Mouse (Mus musculus) left cerebral cortex, adult 2 months (tissue): ENCODE data around the gene Rfk. TPM values are rescaled to one million over a fixed set of nuclear protein-coding genes. Genes with fewer than 3 reads are reported as not detected.

Experiments used
- DNase-seq, 2 experiments: peaks; one replicate each; pipeline ENCODE4 v3.0.0; 2021 to 2022; ENCODE audit warnings: low spot score in 2 of 2, mixed read lengths in 1 of 2; ENCODE audit errors: extremely low spot score in 1 of 2
- H3K27ac ChIP-seq: fragments of 200-600 bp; 2 replicates; pipeline ENCODE4 v1.8.1; 2022
- H3K4me3 ChIP-seq: fragments of 200-600 bp; 2 replicates; pipeline ENCODE4 v1.8.1; 2022
- CTCF ChIP-seq: fragments of 200-600 bp; IDR thresholded peaks from 2 replicates; pipeline ENCODE4 v1.8.1; 2022; ENCODE audit warnings: antibody characterized with exemption, mild to moderate bottlenecking, moderate library complexity
- intact Hi-C: fragments of 180-260 bp; cut with DNase I; formaldehyde crosslinking; loops from one replicate; pipeline ENCODE4 v1.15.1; 2025
- long read RNA-seq, 2 experiments: library from polyadenylated mRNA; stranded (forward); transcript quantifications; one replicate each; pipeline ENCODE4 v2.0.0; 2021; ENCODE audit warnings: borderline mapping rate in 2 of 2
- total RNA-seq, 2 experiments: library from RNA; stranded (reverse); gene quantifications; 2 replicates each; pipeline ENCODE4 v1.2.3; 2021

The Rfk gene
- total RNA-seq: 10 to 100 TPM; 58.7 to 62.6 TPM
- long read RNA-seq, experiment 1, transcript Rfk-201 (4 exons, 2,482 nt): major isoform, 67 of 70 reads
- long read RNA-seq, experiment 1, partial matches to known transcripts: 1 of 70 reads
- long read RNA-seq, experiment 1, other reads (novel, unspliced or antisense): 2 of 70 reads
- long read RNA-seq, experiment 2, transcript Rfk-201 (4 exons, 2,482 nt): major isoform, 29 of 31 reads
- long read RNA-seq, experiment 2, partial matches to known transcripts: 1 of 31 reads
- long read RNA-seq, experiment 2, other reads (novel, unspliced or antisense): 1 of 31 reads

- peak within 1 kb of the TSS; percentile 91 for H3K27ac ChIP-seq
- peak within 1 kb of the TSS; percentile 91 for H3K4me3 ChIP-seq
- no peak for TF ChIP-seq CTCF
- DNase-seq: peak; percentile 91 to 93
- intact Hi-C loops: loop anchor here (10.0 kb wide), 1 partner anchor 1281 kb away; the partner anchor contains the start of gene Carnmt1
Observed at GRCm38 (mm10) chr19:17393841-17394591, at the start of gene Rfk. TSS of gene Rfk (plus strand) at chr19:17394043.

DNA sequence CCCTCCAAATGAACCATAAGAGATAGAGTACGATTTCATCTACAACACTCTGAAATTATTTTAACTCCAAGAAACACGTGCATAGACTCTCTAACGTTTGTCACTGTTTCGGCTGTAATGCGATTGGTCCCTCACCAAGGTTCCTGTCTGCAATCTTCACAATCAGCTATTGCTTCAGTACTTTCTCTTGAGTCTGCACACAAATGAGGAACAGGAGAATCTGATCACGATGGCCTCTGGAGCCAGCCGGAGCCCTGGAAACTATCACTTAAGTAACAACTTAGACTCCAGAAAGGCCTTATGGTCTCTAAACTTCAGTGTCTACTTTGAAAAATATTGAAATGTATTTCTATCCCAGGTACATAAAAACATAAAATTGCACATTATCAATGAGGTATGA, 49.0 kb upstream of the Rfk start:
- no peak for TF ChIP-seq CTCF
- intact Hi-C loops: no loop called here
- Histone ChIP-seq H3K4me3 (no peak overlapping the region), H3K27ac (no peak overlapping the region)
- DNase-seq: no peak

DNA sequence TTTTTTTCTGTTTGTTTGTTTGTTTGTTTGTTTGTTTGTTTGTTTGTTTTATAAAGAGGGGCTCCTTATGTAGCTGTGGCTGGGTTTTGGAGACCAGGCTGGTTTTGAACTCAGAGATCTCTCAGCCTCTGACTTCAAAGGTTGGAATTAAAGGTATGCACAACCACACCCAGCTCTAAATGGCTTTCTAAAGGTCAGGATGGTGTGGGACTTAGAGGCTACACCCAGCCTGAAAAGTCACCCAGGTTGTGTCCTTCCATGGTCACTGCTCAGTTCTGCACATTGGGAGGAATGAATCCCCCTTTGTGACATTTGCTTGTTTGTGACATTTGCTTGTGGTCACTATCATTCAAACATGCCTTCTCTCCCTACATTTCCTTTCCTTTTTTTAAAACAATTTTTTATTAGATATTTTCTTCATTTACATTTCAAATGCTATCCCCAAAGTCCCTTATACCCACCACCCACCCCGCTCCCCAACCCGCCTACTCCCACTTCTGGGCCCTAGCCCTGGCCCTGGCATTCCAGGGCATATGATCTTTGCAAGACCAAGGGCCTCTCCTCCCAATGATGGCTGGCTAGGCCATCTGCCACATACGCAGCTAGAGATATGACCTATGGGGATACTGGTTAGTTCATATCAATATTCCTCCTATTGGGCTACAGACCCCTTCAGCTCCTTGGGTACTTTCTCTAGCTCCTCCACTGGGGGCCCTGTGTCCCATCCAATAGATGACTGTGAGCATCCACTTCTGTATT, 46.9 kb upstream of the Rfk start:
- no peak overlapping the region for H3K4me3 ChIP-seq
- TF ChIP-seq CTCF: no peak
- intact Hi-C loops: no loop called here
- no peak for DNase-seq
- no peak overlapping the region for H3K27ac ChIP-seq

DNA sequence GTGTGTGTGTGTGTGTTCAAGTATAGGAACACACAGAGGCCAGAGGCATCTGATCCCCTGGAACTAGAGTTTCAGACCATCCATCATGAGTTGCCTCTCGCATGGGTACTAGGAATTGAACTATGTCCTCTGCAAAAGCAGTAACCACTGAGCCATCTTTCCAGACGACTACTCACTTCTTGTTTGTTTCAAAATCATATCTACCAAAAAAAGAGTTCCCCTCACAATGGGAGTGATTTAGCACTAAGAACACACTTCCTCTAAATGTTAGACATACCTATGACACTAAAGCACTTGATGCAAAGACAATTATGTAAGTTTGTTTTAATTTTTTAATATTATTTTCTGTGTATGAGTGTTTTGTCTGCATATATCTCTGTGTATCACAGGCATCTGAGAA, 46.0 kb upstream of the Rfk start:
- intact Hi-C loops: no loop called here
- Histone ChIP-seq H3K4me3 (no peak overlapping the region), H3K27ac (no peak overlapping the region)
- no peak for DNase-seq
- no peak for TF ChIP-seq CTCF

DNA sequence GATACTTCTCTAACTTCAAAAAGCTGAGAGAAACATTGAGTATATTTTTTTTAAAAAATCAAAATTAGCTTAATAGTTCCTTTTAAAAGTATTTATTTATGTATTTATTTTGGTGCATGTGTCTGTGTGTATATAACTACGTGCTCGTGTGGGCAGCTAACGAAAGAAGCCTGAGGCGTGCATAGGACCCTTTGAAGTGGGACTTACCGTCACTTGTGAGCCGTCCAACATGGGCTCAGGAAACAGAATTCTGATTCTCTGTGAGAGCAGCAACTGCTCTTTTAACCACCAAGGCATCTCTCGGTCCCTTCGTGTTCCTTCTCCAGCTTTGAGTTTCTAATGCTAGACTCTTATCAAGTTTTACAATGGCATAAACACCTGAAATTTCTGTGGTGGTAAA, 40.1 kb upstream of the Rfk start:
- intact Hi-C loops: no loop called here
- Histone ChIP-seq H3K4me3 (no peak overlapping the region), H3K27ac (no peak overlapping the region)
- DNase-seq: no peak
- no peak for TF ChIP-seq CTCF

GRCm38 (mm10) chr19:17354362-17354761, 39.5 kb upstream of the Rfk start:
- no peak overlapping the region for H3K4me3 ChIP-seq
- no peak overlapping the region for H3K27ac ChIP-seq
- DNase-seq: no peak
- intact Hi-C loops: no loop called here
- no peak for TF ChIP-seq CTCF

DNA sequence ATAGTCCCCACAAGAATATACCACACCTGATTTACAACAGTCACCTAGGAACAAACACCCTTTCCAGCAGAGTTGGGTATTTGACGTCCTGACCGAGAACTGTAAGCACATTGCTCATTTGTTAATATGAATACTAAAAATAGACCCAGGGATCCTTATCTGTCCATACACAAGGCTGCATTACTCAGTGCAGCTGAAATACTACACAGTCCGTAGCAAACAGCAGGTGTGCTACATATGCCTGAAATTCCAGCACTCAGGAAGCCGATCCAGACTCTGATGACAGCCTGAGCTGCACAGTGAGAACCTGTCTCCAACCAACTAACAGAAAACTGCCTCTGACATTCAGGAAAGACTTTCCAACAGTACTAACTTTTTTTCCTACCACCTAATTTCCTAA, 39.0 kb upstream of the Rfk start:
- TF ChIP-seq CTCF: no peak
- Histone ChIP-seq H3K4me3 (no peak overlapping the region), H3K27ac (no peak overlapping the region)
- intact Hi-C loops: no loop called here
- DNase-seq: no peak

GRCm38 (mm10) chr19:17355361-17355760, 38.5 kb upstream of the Rfk start:
- TF ChIP-seq CTCF: no peak
- DNase-seq: no peak
- intact Hi-C loops: no loop called here
- no peak overlapping the region for H3K27ac ChIP-seq
- no peak overlapping the region for H3K4me3 ChIP-seq

DNA sequence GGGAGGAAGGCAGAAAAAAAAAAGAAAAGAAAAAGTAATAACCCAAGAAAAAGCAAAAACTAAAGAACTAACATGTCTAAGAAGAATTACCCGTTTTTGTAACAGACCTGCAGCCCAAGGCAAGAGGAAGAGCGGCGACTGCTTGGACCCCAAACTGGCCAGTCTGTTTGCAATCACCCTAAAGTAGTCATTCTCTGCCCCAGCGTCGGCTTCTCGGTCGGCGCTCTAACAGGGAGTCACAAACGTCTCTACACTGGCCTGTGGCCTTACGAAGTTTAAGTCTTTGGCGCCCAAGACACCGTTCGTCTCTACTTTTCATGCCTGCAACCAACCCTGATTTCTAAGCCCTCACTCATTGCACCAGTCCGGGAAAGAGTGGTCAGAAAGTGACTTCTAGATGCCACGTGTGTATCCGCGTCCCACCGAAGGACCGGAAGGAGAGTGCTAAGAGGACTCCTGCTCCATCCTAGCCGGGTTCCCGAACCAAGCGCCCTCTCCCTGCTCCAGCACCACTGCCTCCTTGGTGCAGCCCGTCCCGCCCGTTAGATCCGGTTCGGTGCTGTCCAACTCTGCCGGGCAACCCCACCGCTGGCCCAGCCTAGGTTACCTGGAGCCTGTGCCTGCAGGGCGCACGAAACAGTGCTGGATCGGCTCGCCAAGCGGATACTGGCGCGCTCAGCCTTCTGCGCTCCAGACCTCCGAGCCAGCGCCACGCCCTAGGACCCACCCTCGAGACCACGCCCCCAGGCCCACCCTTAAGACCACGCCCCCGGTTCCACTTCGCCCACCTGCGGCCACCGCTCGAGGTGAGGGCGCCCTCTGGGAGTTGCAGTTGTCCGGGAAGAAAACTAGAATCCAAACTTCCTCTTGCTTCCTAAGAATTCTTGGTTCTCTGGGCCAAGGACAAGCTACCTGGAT, 37.6 kb upstream of the Rfk start:
- peak in 1 of 2 experiments; percentile 16 for DNase-seq
- intact Hi-C loops: no loop called here
- H3K27ac ChIP-seq: no peak overlapping the region
- peak overlapping the region; percentile 27; the same call in 1 of the 2 replicates for H3K4me3 ChIP-seq
- no peak for TF ChIP-seq CTCF

DNA sequence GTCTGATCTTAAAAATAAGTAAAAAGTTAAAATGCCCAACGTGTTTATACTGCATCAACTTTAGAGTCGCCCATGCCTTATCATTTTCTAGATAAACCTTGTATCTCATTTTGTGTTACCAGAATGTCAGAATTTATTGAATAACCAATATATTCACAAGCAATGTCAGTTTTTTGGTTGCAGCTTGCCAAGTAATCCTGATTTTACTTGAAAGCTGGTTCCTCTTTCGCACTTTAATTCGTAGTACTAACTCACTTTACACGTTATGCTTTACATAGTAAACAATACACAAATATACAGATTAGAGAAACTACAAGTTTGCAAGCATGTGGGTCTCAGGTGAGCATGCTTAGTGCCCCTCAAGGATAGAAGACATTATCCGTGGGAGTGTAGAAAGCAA, 36.9 kb upstream of the Rfk start:
- DNase-seq: no peak
- TF ChIP-seq CTCF: no peak
- intact Hi-C loops: no loop called here
- Histone ChIP-seq H3K4me3 (no peak overlapping the region), H3K27ac (no peak overlapping the region)

- Histone ChIP-seq H3K27ac (no peak overlapping the region), H3K4me3 (no peak overlapping the region)
- TF ChIP-seq CTCF: no peak
- intact Hi-C loops: no loop called here
- DNase-seq: no peak
Observed at GRCm38 (mm10) chr19:17357391-17357790, 36.5 kb upstream of the Rfk start.
